Mouse (Mus musculus) pancreas, adult 10 weeks (tissue): ENCODE results near the gene Myh11. TPM values are rescaled to one million over a fixed set of nuclear protein-coding genes. Genes with fewer than 3 reads are reported as not detected.

ENCODE experiments used
- polyA plus RNA-seq: library from polyadenylated mRNA; stranded (reverse); fragments of 350-450 nt; fragmentation: Illumina TruSeq; extraction: RNeasy Lipid Tissue Mini Kit (QIAGEN cat#74804); gene quantifications from one replicate; pipeline ENCODE4 v1.2.3, GENCODE M21; 2015; ENCODE audit warnings: low read depth, low replicate concordance; ENCODE audit not compliant: insufficient read depth

The Myh11 gene
- polyA plus RNA-seq, result 29.0 TPM

GRCm38 (mm10) chr16:14291223-14291622 lies at the start of gene Myh11:
Myh11 (minus strand) TSS chr16:14291372.

GRCm38 (mm10) chr16:14316884-14317876 lies 26.0 kb upstream of the Myh11 start, which contains the start of gene Fopnl:
Fopnl (minus strand) TSS chr16:14317405.

GRCm38 (mm10) chr16:14162988-14163416 lies 128.2 kb downstream of the Myh11 start, which contains the start of the genes Nde1 and Marf1:
Nde1 (plus strand) TSS chr16:14163275.
Marf1 (minus strand) TSS chr16:14163351.

Other genes starting within 250 kb of the Myh11 start
- 11.6 TPM for gene Nde1, start 128.1 kb downstream of the Myh11 start, polyA plus RNA-seq
- 10.1 TPM for gene Marf1, start 128.0 kb downstream of the Myh11 start, polyA plus RNA-seq
- gene Fopnl, start 26.0 kb upstream of the Myh11 start, polyA plus RNA-seq, result 17.0 TPM
- gene Abcc1, start 70.2 kb upstream of the Myh11 start, polyA plus RNA-seq, result 4.9 TPM